24 mouse cellular contexts compared by ENCODE assay signal in the genomic region with DNA sequence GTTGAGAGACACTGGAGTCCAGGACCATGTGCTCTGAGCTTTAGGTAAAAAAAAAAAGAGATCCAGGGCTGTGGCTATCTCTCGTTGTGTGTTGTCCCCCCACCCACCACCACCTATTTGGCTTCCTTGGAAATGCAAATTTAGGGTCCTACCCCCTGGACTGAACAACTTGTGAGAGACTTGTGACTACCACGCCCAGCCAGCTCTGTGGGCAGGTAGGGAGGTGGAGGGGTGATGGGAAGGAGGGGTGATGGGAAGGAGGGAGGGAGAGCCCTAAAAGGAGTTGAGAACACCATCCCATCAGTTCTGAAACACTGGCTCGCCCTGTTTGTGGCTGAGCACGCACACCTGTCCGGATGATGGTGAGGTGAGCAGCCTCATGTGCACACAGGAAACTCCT.
"Had no signal": no experiment of that assay in that cellular context is flagged by ENCODE, and none has a peak within 500 bp of the region (broad histone marks: within the 10 kb centered on the region; RNA-seq: fewer than 3 reads in every experiment).

No protein-coding gene starts in this region.

- H3K27me3 ChIP-seq: heart, embryonic 13.5 days; heart, embryonic 15.5 days; hindbrain, embryonic 13.5 days; hindbrain, embryonic 15.5 days; intestine, embryonic 15.5 days; liver, embryonic 13.5 days had no signal

- H3K9ac ChIP-seq: heart, embryonic 13.5 days; heart, embryonic 15.5 days; hindbrain, embryonic 13.5 days; hindbrain, embryonic 15.5 days; intestine, embryonic 15.5 days; limb, embryonic 12.5 days; liver, embryonic 13.5 days had no signal

- H3K36me3 ChIP-seq: heart, embryonic 13.5 days; heart, embryonic 15.5 days; hindbrain, embryonic 13.5 days; hindbrain, embryonic 15.5 days; intestine, embryonic 15.5 days; limb, embryonic 10.5 days; limb, embryonic 12.5 days; liver, embryonic 13.5 days had no signal

- DNase-seq: gastrocnemius, adult 2 months; gastrocnemius, postnatal 10 days; gastrocnemius, postnatal 25 days; heart, adult 18-20 months; heart, postnatal 14 days; heart, postnatal 36 days; kidney, adult 18-20 months; kidney, adult 8-10 months; kidney, postnatal 10 days; kidney, postnatal 25 days; kidney, postnatal 4 days; liver; liver, embryonic 13.5 days had no signal

- ATAC-seq: hindbrain, postnatal 0 days; intestine, embryonic 15.5 days; intestine, postnatal 0 days had no signal

- H3K4me3 ChIP-seq: gastrocnemius, adult 2 months; heart, embryonic 13.5 days; heart, embryonic 15.5 days; hindbrain, embryonic 13.5 days; hindbrain, embryonic 15.5 days; intestine, embryonic 15.5 days; layer of hippocampus, adult 2 months; left cerebral cortex, adult 2 months; limb, embryonic 10.5 days; limb, embryonic 12.5 days; liver, embryonic 13.5 days had no signal

- H3K9me3 ChIP-seq: heart, embryonic 13.5 days; heart, embryonic 15.5 days; hindbrain, embryonic 13.5 days; hindbrain, embryonic 15.5 days; intestine, embryonic 15.5 days; limb, embryonic 10.5 days; limb, embryonic 12.5 days; liver, embryonic 13.5 days had no signal

- H3K4me1 ChIP-seq: hindbrain, embryonic 15.5 days; intestine, embryonic 15.5 days; liver, embryonic 13.5 days had no signal

- H3K27ac ChIP-seq: gastrocnemius, adult 2 months; heart, embryonic 13.5 days; heart, embryonic 15.5 days; hindbrain, embryonic 13.5 days; hindbrain, embryonic 15.5 days; hindbrain, postnatal 0 days; intestine, embryonic 15.5 days; layer of hippocampus, adult 2 months; left cerebral cortex, adult 2 months; limb, embryonic 10.5 days; limb, embryonic 12.5 days; liver, embryonic 13.5 days had no signal
